Mouse (Mus musculus) liver, embryonic 14.5 days (tissue): ENCODE measurements around the gene Pbx1.

Experiments
- CTCF ChIP-seq: IDR thresholded peaks from 2 replicates; pipeline ENCODE4 v1.5.1; 2016; ENCODE audit warnings: antibody characterized with exemption, low read depth, control low read depth
- EP300 ChIP-seq: IDR thresholded peaks from 2 replicates; pipeline ENCODE4 v1.6.1; 2016; ENCODE audit warnings: antibody characterized with exemption, low read depth

DNA sequence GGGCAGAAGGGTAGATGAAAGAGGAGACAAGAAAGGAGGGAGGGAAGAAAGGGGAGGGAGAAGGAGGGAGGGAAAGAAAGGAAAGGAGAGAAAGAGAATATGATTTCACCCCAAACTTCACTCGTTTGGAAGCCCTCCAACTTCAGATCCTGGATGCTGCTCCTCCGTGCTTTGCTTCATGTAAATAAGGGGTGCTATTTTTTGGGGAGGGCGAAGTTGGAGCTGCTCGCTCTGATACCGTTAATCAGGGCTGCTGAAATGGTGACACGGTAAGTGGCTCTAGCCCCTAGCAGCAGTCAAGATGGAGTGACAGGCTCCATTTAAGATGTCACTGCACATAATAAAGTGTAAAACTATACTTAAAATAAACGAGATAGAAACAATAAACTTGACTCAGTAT is 190.8 kb downstream of the Pbx1 start:
- TF ChIP-seq CTCF, result no peak
- no peak for TF ChIP-seq EP300
